Mouse (Mus musculus) mature B cell (primary cell): ENCODE data around the gene Ptchd3.

Source experiments
- in situ Hi-C: fragments of 300-500 bp; cut with MboI; formaldehyde crosslinking; loops from 2 replicates; pipeline ENCODE4 v1.14.3; 2019

Gene Ptchd3

GRCm38 (mm10) chr11:121829947-121830346, at the start of gene Ptchd3:
Gene Ptchd3 (plus strand): TSS chr11:121830247.
- in situ Hi-C loops = no loop called here

GRCm38 (mm10) chr11:121781831-121782230, 48.2 kb upstream of the Ptchd3 start:
- in situ Hi-C loops = no loop called here

- in situ Hi-C loops = no loop called here
These were observed 42.6 kb upstream of the Ptchd3 start for GRCm38 (mm10) chr11:121787456-121787855.

- in situ Hi-C loops = no loop called here
These were observed 40.5 kb upstream of the Ptchd3 start for GRCm38 (mm10) chr11:121789566-121789965.

GRCm38 (mm10) chr11:121790671-121791094, 39.4 kb upstream of the Ptchd3 start:
- in situ Hi-C loops = no loop called here

GRCm38 (mm10) chr11:121791446-121791845, 38.6 kb upstream of the Ptchd3 start:
- in situ Hi-C loops = no loop called here

GRCm38 (mm10) chr11:121791991-121792390, 38.1 kb upstream of the Ptchd3 start:
- in situ Hi-C loops = no loop called here

- in situ Hi-C loops = no loop called here
These were observed 36.5 kb upstream of the Ptchd3 start for GRCm38 (mm10) chr11:121793530-121793929.

GRCm38 (mm10) chr11:121794186-121794585, 35.9 kb upstream of the Ptchd3 start:
- in situ Hi-C loops = no loop called here

GRCm38 (mm10) chr11:121794591-121795199, 35.4 kb upstream of the Ptchd3 start:
- in situ Hi-C loops = no loop called here

- in situ Hi-C loops = no loop called here
These were observed 34.1 kb upstream of the Ptchd3 start for GRCm38 (mm10) chr11:121795978-121796377.

GRCm38 (mm10) chr11:121798591-121798990, 31.5 kb upstream of the Ptchd3 start:
- in situ Hi-C loops = no loop called here

- in situ Hi-C loops = no loop called here
These were observed 30.2 kb upstream of the Ptchd3 start for GRCm38 (mm10) chr11:121799746-121800299.

GRCm38 (mm10) chr11:121802743-121803142, 27.3 kb upstream of the Ptchd3 start:
- in situ Hi-C loops = no loop called here

GRCm38 (mm10) chr11:121804258-121805027, 25.6 kb upstream of the Ptchd3 start:
- in situ Hi-C loops = no loop called here

GRCm38 (mm10) chr11:121808204-121808852, 21.7 kb upstream of the Ptchd3 start:
- in situ Hi-C loops = no loop called here

- in situ Hi-C loops = no loop called here
These were observed 21.2 kb upstream of the Ptchd3 start for GRCm38 (mm10) chr11:121808866-121809265.

GRCm38 (mm10) chr11:121845923-121846322, 15.9 kb downstream of the Ptchd3 start:
- in situ Hi-C loops = no loop called here

- in situ Hi-C loops = no loop called here
These were observed 17.8 kb downstream of the Ptchd3 start for GRCm38 (mm10) chr11:121847790-121848299.
